ENCODE assay signal across 14 mouse cellular contexts in genomic region chr8:48177876-48178275, GRCm38 (mm10).
"Had no signal": no experiment of that assay in that cellular context is flagged by ENCODE, and none has a peak within 500 bp of the region (broad histone marks: within the 10 kb centered on the region; RNA-seq: fewer than 3 reads in every experiment).

No protein-coding gene starts in this region.

- H3K4me1 ChIP-seq: liver, embryonic 15.5 days had no signal

- H3K4me2 ChIP-seq: liver, embryonic 11.5 days; liver, embryonic 15.5 days; midbrain, embryonic 15.5 days had no signal

- ATAC-seq: lung, postnatal 0 days; midbrain, embryonic 15.5 days had no signal

- H3K27ac ChIP-seq: left cerebral cortex, adult 2 months; limb, embryonic 10.5 days; liver, embryonic 15.5 days; midbrain, embryonic 15.5 days; neural tube, embryonic 12.5 days had no signal

- H3K9ac ChIP-seq: liver, embryonic 15.5 days; midbrain, embryonic 15.5 days; neural tube, embryonic 12.5 days had no signal

- H3K36me3 ChIP-seq: limb, embryonic 10.5 days; liver, embryonic 15.5 days; midbrain, embryonic 15.5 days; neural tube, embryonic 12.5 days had no signal

- DNase-seq: kidney, postnatal 14 days; lung, adult 2 months; lung, postnatal 36 days; right cerebral cortex, postnatal 4 days; spleen, adult 18-20 months; thymus, adult 18-20 months; thymus, postnatal 25 days had no signal

- H3K27me3 ChIP-seq: liver, embryonic 15.5 days; midbrain, embryonic 15.5 days; neural tube, embryonic 12.5 days had no signal

- H3K4me3 ChIP-seq: left cerebral cortex, adult 2 months; limb, embryonic 10.5 days; liver, embryonic 15.5 days; midbrain, embryonic 15.5 days; neural tube, embryonic 12.5 days had no signal

- H3K9me3 ChIP-seq: liver, embryonic 15.5 days; midbrain, embryonic 15.5 days had no signal
